Mouse (Mus musculus) Patski (cell line): ENCODE measurements around the gene Fbxo30. TPM values are rescaled to one million over a fixed set of nuclear protein-coding genes. Genes with fewer than 3 reads are reported as not detected.
"Not testable (repeated sequence)": the region's sequence is repeated elsewhere in the genome, so short reads cannot be mapped to it uniquely, and the experiment has no call there.

Experiments used
- ATAC-seq: fragments of 100-300 bp; one replicate; pipeline ENCODE4 v1.8.0; 2021
- CTCF ChIA-PET: fragments of 350-600 bp; sonication (Branson Sonifier 250); formaldehyde crosslinking; loops from one replicate; lab custom pipeline; 2022; ENCODE audit warnings: inconsistent platforms; lab: Charles Lee
- POLR2A ChIA-PET: fragments of 350-600 bp; sonication (Branson Sonifier 250); formaldehyde crosslinking; loops from one replicate; lab custom pipeline; 2022; ENCODE audit warnings: antibody characterized with exemption, inconsistent platforms; lab: Charles Lee
- DNase-seq: peaks from one replicate; pipeline ENCODE4 v3.0.0-alpha.2; 2011; ENCODE audit warnings: low read depth, low spot score
- H3K27me3 ChIP-seq: fragments of 371-371 bp; one replicate; pipeline ENCODE4 v1.5.1; 2021
- CTCF ChIP-seq: fragments of 100-300 bp; IDR thresholded peaks from one replicate; pipeline ENCODE4 v1.5.1; 2021
- in situ Hi-C: fragments of 300-500 bp; cut with MboI; formaldehyde crosslinking; loops from 3 replicates; pipeline ENCODE4 v1.11.1; 2018; ENCODE audit warnings: low pct_unique_long_range_greater_than_20kb, mixed read lengths
- polyA plus RNA-seq: library from polyadenylated mRNA; unstranded; gene quantifications from one replicate; pipeline ENCODE4 v1.2.3, GENCODE M21; 2021

Gene Fbxo30
- 21.3 TPM for polyA plus RNA-seq

GRCm38 (mm10) chr10:11280578-11281463 lies at the start of gene Fbxo30:
TSS of gene Fbxo30 (plus strand) at chr10:11281330.
- POLR2A ChIA-PET: no interaction called here
- CTCF ChIA-PET: no interaction called here
- DNase-seq (no peak), ATAC-seq (peak; percentile 91)
- TF ChIP-seq CTCF: peak; percentile 97
- in situ Hi-C loops: no loop called here
- no peaks in the 10 kb centered on the region for H3K27me3 ChIP-seq

- ChIA-PET POLR2A (no interaction called here), CTCF (interaction anchor here (1.0 to 2.1 kb wide), 2 partner anchors 9 to 14 kb away, joined by 5 to 7 read pairs; no protein-coding TSS in a partner anchor)
- ATAC-seq: no peak
- DNase-seq: no peak
- in situ Hi-C loops: no loop called here
- no peak for TF ChIP-seq CTCF
- H3K27me3 ChIP-seq: no peaks in the 10 kb centered on the region
Measured at GRCm38 (mm10) chr10:11233208-11233607, 47.9 kb upstream of the Fbxo30 start.

GRCm38 (mm10) chr10:11242988-11243387 lies 38.1 kb upstream of the Fbxo30 start:
- DNase-seq, POLR2A ChIA-PET, in situ Hi-C loops, ATAC-seq, H3K27me3 ChIP-seq: not testable (repeated sequence)
- CTCF ChIA-PET: interaction anchor here (0.9 to 1.9 kb wide), 2 partner anchors 8 to 11 kb away, joined by 3 to 7 read pairs; no protein-coding TSS in a partner anchor

- DNase-seq (no peak), ATAC-seq (no peak)
- in situ Hi-C loops: no loop called here
- H3K27me3 ChIP-seq: no peaks in the 10 kb centered on the region
- no peak for TF ChIP-seq CTCF
- CTCF ChIA-PET: no interaction called here
- POLR2A ChIA-PET: no interaction called here
Measured at GRCm38 (mm10) chr10:11248210-11248609, 32.9 kb upstream of the Fbxo30 start.

- TF ChIP-seq CTCF: no peak
- ATAC-seq: no peak
- in situ Hi-C loops: no loop called here
- CTCF ChIA-PET: no interaction called here
- no peaks in the 10 kb centered on the region for H3K27me3 ChIP-seq
- POLR2A ChIA-PET: no interaction called here
- DNase-seq: no peak
Measured at GRCm38 (mm10) chr10:11250247-11250997, 30.7 kb upstream of the Fbxo30 start.

- H3K27me3 ChIP-seq, DNase-seq, POLR2A ChIA-PET, ATAC-seq, CTCF ChIA-PET, in situ Hi-C loops: not testable (repeated sequence)
Measured at GRCm38 (mm10) chr10:11253581-11253980, 27.5 kb upstream of the Fbxo30 start.

- DNase-seq: no peak
- TF ChIP-seq CTCF: no peak
- in situ Hi-C loops: no loop called here
- ATAC-seq: no peak
- CTCF ChIA-PET: no interaction called here
- POLR2A ChIA-PET: no interaction called here
- no peaks in the 10 kb centered on the region for H3K27me3 ChIP-seq
Measured at GRCm38 (mm10) chr10:11260119-11260518, 21.0 kb upstream of the Fbxo30 start.

- H3K27me3 ChIP-seq, ATAC-seq, in situ Hi-C loops, CTCF ChIA-PET, DNase-seq, POLR2A ChIA-PET: not testable (repeated sequence)
Measured at GRCm38 (mm10) chr10:11262292-11262691, 18.8 kb upstream of the Fbxo30 start.

GRCm38 (mm10) chr10:11263795-11264194 lies 17.3 kb upstream of the Fbxo30 start:
- H3K27me3 ChIP-seq, DNase-seq, in situ Hi-C loops, ATAC-seq, POLR2A ChIA-PET: not testable (repeated sequence)
- CTCF ChIA-PET: interaction anchor here (1.4 kb wide), 1 partner anchor 9 kb away, joined by 4 read pairs; no protein-coding TSS in a partner anchor

GRCm38 (mm10) chr10:11269165-11269564 lies 12.0 kb upstream of the Fbxo30 start:
- no peak for TF ChIP-seq CTCF
- in situ Hi-C loops: no loop called here
- ChIA-PET CTCF (no interaction called here), POLR2A (no interaction called here)
- ATAC-seq (no peak), DNase-seq (no peak)
- H3K27me3 ChIP-seq: no peaks in the 10 kb centered on the region

GRCm38 (mm10) chr10:11274431-11274830 lies 6.7 kb upstream of the Fbxo30 start:
- peak; percentile 80 for ATAC-seq
- ChIA-PET CTCF (no interaction called here), POLR2A (interaction anchor here (0.5 kb wide), 1 partner anchor 40 kb away, joined by 3 read pairs; no protein-coding TSS in a partner anchor)

More at GRCm38 (mm10) chr10:11274431-11274830, 6.7 kb upstream of the Fbxo30 start:
- no peak for TF ChIP-seq CTCF
- DNase-seq: no peak
- H3K27me3 ChIP-seq: no peaks in the 10 kb centered on the region
- in situ Hi-C loops: no loop called here
